Mouse (Mus musculus) liver, embryonic 11.5 days (tissue): ENCODE data around the gene Galnt14. TPM values are rescaled to one million over a fixed set of nuclear protein-coding genes. Genes with fewer than 3 reads are reported as not detected.

Source experiments
- ATAC-seq: fragments of 200-750 bp; cut with Nextera tagmentation; replicated peaks from 2 replicates; pipeline ENCODE4 v1.8.0; 2017; ENCODE audit warnings: moderate number of reproducible peaks, mild to moderate bottlenecking, moderate TSS enrichment, moderate library complexity; ENCODE audit not compliant: low FRiP score
- DNase-seq: peaks from one replicate; pipeline ENCODE4 v3.0.0-alpha.2; 2017; ENCODE audit warnings: low spot score
- H3K27ac ChIP-seq: fragments of 300-500 bp; sonication (generic); 2 replicates; pipeline ENCODE4 v1.5.1; 2014; ENCODE audit warnings: mild to moderate bottlenecking, low read depth, low read length, control low read depth
- H3K27me3 ChIP-seq: fragments of 300-500 bp; sonication (generic); replicated peaks from 2 replicates; pipeline ENCODE4 v1.6.1; 2014; ENCODE audit warnings: low read length, mixed read lengths; ENCODE audit not compliant: control insufficient read depth, insufficient read depth
- H3K36me3 ChIP-seq: fragments of 300-500 bp; sonication (generic); 2 replicates; pipeline ENCODE4 v1.6.1; 2014; ENCODE audit warnings: mild to moderate bottlenecking, low read length, moderate library complexity, mixed read lengths; ENCODE audit not compliant: control insufficient read depth, insufficient read depth
- H3K4me1 ChIP-seq: fragments of 300-500 bp; sonication (generic); replicated peaks from 2 replicates; pipeline ENCODE4 v1.6.1; 2014; ENCODE audit warnings: low read length, mixed read lengths; ENCODE audit not compliant: control insufficient read depth, insufficient read depth
- H3K4me2 ChIP-seq: fragments of 300-500 bp; sonication (generic); 2 replicates; pipeline ENCODE4 v1.6.1; 2014; ENCODE audit warnings: mild to moderate bottlenecking, control low read depth, moderate library complexity
- H3K4me3 ChIP-seq: fragments of 300-500 bp; sonication (generic); 2 replicates; pipeline ENCODE4 v1.5.1; 2014; ENCODE audit warnings: low read depth, low read length, control low read depth
- H3K9ac ChIP-seq: fragments of 300-500 bp; sonication (generic); 2 replicates; pipeline ENCODE4 v1.6.1; 2014; ENCODE audit warnings: low read depth, low read length, control low read depth
- H3K9me3 ChIP-seq: fragments of 300-500 bp; sonication (generic); 2 replicates; pipeline ENCODE4 v1.6.1; 2016; ENCODE audit warnings: low read length, inconsistent platforms, mixed read lengths; ENCODE audit not compliant: control insufficient read depth
- WGBS: fragments of 180-500 bp; shearing (Covaris S2); extraction: QIAGEN DNeasy Blood & Tissue Kit; methylation state at CpG from one replicate; pipeline ENCODE4 v1.1.7; 2014; 5-methylcytosine and 5-hydroxymethylcytosine counted together
- polyA plus RNA-seq: library from polyadenylated mRNA; unstranded; fragments of >200 nt; fragmentation: Nextera tagmentation; extraction: Ambion mirVana; gene quantifications from 2 replicates; pipeline ENCODE4 v1.2.1, GENCODE M21; 2014

Gene Galnt14
- polyA plus RNA-seq, 1 experiment from 2014 or later = 0.84 TPM

GRCm38 (mm10) chr17:73711919-73712318 is 1.7 kb upstream of the Galnt14 start:
- no peak overlapping the region for H3K27ac ChIP-seq
- H3K4me3 ChIP-seq = no peak overlapping the region
- 66% methylated on average over 15 of the region's 15 CpGs for WGBS
- ATAC-seq (no peak), DNase-seq (no peak)
- H3K4me2 ChIP-seq = no peak overlapping the region
- no peaks in the 10 kb centered on the region for H3K36me3 ChIP-seq
- peaks cover 53% of the 10 kb centered on the region for H3K27me3 ChIP-seq
- 0 out of 2 replicates have a peak, but pooled peaks cover 2% of the 10 kb centered on the region for H3K9me3 ChIP-seq
- H3K9ac ChIP-seq = no peak overlapping the region
- H3K4me1 ChIP-seq = no peaks in the 10 kb centered on the region; the same call in 1 of the 2 replicates

- H3K36me3 ChIP-seq = no peaks in the 10 kb centered on the region
- 3% methylated on average over 42 of the region's 43 CpGs for WGBS
- ATAC-seq (peak; percentile 20; the same call in 1 of the 2 replicates), DNase-seq (peak; percentile 38)
- H3K9ac ChIP-seq = no peak overlapping the region
- no peaks in the 10 kb centered on the region; the same call in 1 of the 2 replicates for H3K4me1 ChIP-seq
- peak overlapping the region; percentile 47 for H3K4me3 ChIP-seq
- H3K27me3 ChIP-seq = peaks cover 53% of the 10 kb centered on the region
- H3K4me2 ChIP-seq = peak overlapping the region; percentile 62
- H3K9me3 ChIP-seq = 0 out of 2 replicates have a peak, but pooled peaks cover 2% of the 10 kb centered on the region
- H3K27ac ChIP-seq = no peak overlapping the region
Observed at GRCm38 (mm10) chr17:73709131-73710041, 867 bp downstream of the Galnt14 start.

- no peak overlapping the region for H3K27ac ChIP-seq
- H3K27me3 ChIP-seq = peaks cover 48% of the 10 kb centered on the region
- H3K4me3 ChIP-seq = no peak overlapping the region
- DNase-seq (no peak), ATAC-seq (no peak)
- H3K4me1 ChIP-seq = no peaks in the 10 kb centered on the region; the same call in 1 of the 2 replicates
- H3K9me3 ChIP-seq = 0 out of 2 replicates have a peak, but pooled peaks cover 2% of the 10 kb centered on the region
- no peak overlapping the region for H3K4me2 ChIP-seq
- WGBS = 92% methylated on average over 6 of the region's 6 CpGs
- no peak overlapping the region for H3K9ac ChIP-seq
- H3K36me3 ChIP-seq = no peaks in the 10 kb centered on the region
Observed at GRCm38 (mm10) chr17:73708451-73708850, 1.8 kb downstream of the Galnt14 start.

- H3K9ac ChIP-seq = no peak overlapping the region
- DNase-seq (no peak), ATAC-seq (no peak)
- H3K4me2 ChIP-seq = no peak overlapping the region
- H3K4me3 ChIP-seq = no peak overlapping the region
- no peaks in the 10 kb centered on the region for H3K36me3 ChIP-seq
- H3K9me3 ChIP-seq = 0 out of 2 replicates have a peak, but pooled peaks cover 2% of the 10 kb centered on the region
- H3K27me3 ChIP-seq = peaks cover 8% of the 10 kb centered on the region; the same call in 1 of the 2 replicates
- H3K4me1 ChIP-seq = no peaks in the 10 kb centered on the region
- no peak overlapping the region for H3K27ac ChIP-seq
Observed at GRCm38 (mm10) chr17:73703571-73703970, 6.7 kb downstream of the Galnt14 start.

- ATAC-seq = no peak
- 34% methylated on average over 7 of the region's 7 CpGs for WGBS
- Histone ChIP-seq H3K27me3 (no peaks in the 10 kb centered on the region), H3K4me3 (no peak overlapping the region), H3K27ac (no peak overlapping the region), H3K4me1 (no peaks in the 10 kb centered on the region), H3K4me2 (no peak overlapping the region), H3K9ac (no peak overlapping the region), H3K36me3 (no peaks in the 10 kb centered on the region), H3K9me3 (no peaks in the 10 kb centered on the region)
- DNase-seq = no peak
Observed at GRCm38 (mm10) chr17:73701016-73701415, 9.2 kb downstream of the Galnt14 start.

- Histone ChIP-seq H3K4me3 (no peak overlapping the region), H3K9ac (no peak overlapping the region), H3K27ac (no peak overlapping the region), H3K4me1 (no peaks in the 10 kb centered on the region), H3K9me3 (no peaks in the 10 kb centered on the region), H3K36me3 (no peaks in the 10 kb centered on the region), H3K27me3 (no peaks in the 10 kb centered on the region), H3K4me2 (no peak overlapping the region)
- WGBS = 70% methylated on average over 6 of the region's 6 CpGs
- ATAC-seq (no peak), DNase-seq (no peak)
Observed at GRCm38 (mm10) chr17:73699881-73700280, 10.4 kb downstream of the Galnt14 start.

- Histone ChIP-seq H3K9ac (no peak overlapping the region), H3K27me3 (no peaks in the 10 kb centered on the region), H3K4me3 (no peak overlapping the region), H3K9me3 (no peaks in the 10 kb centered on the region), H3K27ac (no peak overlapping the region), H3K4me1 (no peaks in the 10 kb centered on the region), H3K36me3 (no peaks in the 10 kb centered on the region), H3K4me2 (no peak overlapping the region)
- DNase-seq = no peak
- no peak for ATAC-seq
- WGBS = 73% methylated on average over 3 of the region's 3 CpGs
Observed at GRCm38 (mm10) chr17:73694206-73694952, 15.9 kb downstream of the Galnt14 start.

- WGBS = 75% methylated on average over 3 of the region's 3 CpGs
- no peaks in the 10 kb centered on the region for H3K36me3 ChIP-seq
Observed at GRCm38 (mm10) chr17:73688261-73688660, 22.0 kb downstream of the Galnt14 start.

More at GRCm38 (mm10) chr17:73688261-73688660, 22.0 kb downstream of the Galnt14 start:
- H3K4me1 ChIP-seq = no peaks in the 10 kb centered on the region
- no peak overlapping the region for H3K9ac ChIP-seq
- ATAC-seq (no peak), DNase-seq (no peak)
- no peak overlapping the region for H3K4me3 ChIP-seq
- no peak overlapping the region for H3K27ac ChIP-seq
- no peaks in the 10 kb centered on the region for H3K9me3 ChIP-seq
- H3K27me3 ChIP-seq = no peaks in the 10 kb centered on the region
- H3K4me2 ChIP-seq = no peak overlapping the region
